Mouse (Mus musculus) T-helper 17 cell (primary cell): ENCODE data around the gene Hmgb2.

Experiments used
- in situ Hi-C, 2 experiments: fragments of 300-600 bp; cut with MboI, MseI; formaldehyde crosslinking; loops; 1 replicate in 1 of 2; 2 replicates in 1 of 2; pipeline ENCODE4 v1.15.1; 2025; ENCODE audit warnings: high pct_unique_total_duplicates in 2 of 2

Gene Hmgb2

GRCm38 (mm10) chr8:57510791-57511315, 854 bp upstream of the Hmgb2 start:
- in situ Hi-C loops: loop anchor here in 1 of 2 experiments (25.0 kb wide), 1 partner anchor 949 kb away; the partner anchor contains the start of genes Cep44 and Fbxo8

GRCm38 (mm10) chr8:57512141-57513056, 692 bp downstream of the Hmgb2 start:
- in situ Hi-C loops: loop anchor here in 1 of 2 experiments (25.0 kb wide), 1 partner anchor 950 kb away; the partner anchor contains the start of genes Cep44 and Fbxo8

GRCm38 (mm10) chr8:57513178-57513661, 1.5 kb downstream of the Hmgb2 start:
- in situ Hi-C loops: loop anchor here in 1 of 2 experiments (25.0 kb wide), 1 partner anchor 951 kb away; the partner anchor contains the start of genes Cep44 and Fbxo8

- in situ Hi-C loops: loop anchor here in 1 of 2 experiments (25.0 kb wide), 1 partner anchor 954 kb away; the partner anchor contains the start of genes Cep44 and Fbxo8
These were observed 5.0 kb downstream of the Hmgb2 start for GRCm38 (mm10) chr8:57516685-57517084.

GRCm38 (mm10) chr8:57517723-57518122, 6.0 kb downstream of the Hmgb2 start:
- in situ Hi-C loops: loop anchor here in 1 of 2 experiments (25.0 kb wide), 1 partner anchor 955 kb away; the partner anchor contains the start of genes Cep44 and Fbxo8

GRCm38 (mm10) chr8:57520186-57520786, 8.6 kb downstream of the Hmgb2 start:
- in situ Hi-C loops: loop anchor here in 1 of 2 experiments (25.0 kb wide), 1 partner anchor 958 kb away; the partner anchor contains the start of genes Cep44 and Fbxo8

- in situ Hi-C loops: no loop called here
These were observed 16.3 kb downstream of the Hmgb2 start for GRCm38 (mm10) chr8:57528036-57528435.

- in situ Hi-C loops: loop anchor here (5.0 kb wide), 2 partner anchors 98 to 103 kb away; no protein-coding TSS in a partner anchor
These were observed 18.5 kb downstream of the Hmgb2 start for GRCm38 (mm10) chr8:57530238-57530637.

GRCm38 (mm10) chr8:57530666-57531349, 19.1 kb downstream of the Hmgb2 start:
- in situ Hi-C loops: loop anchor here (5.0 kb wide), 2 partner anchors 99 to 104 kb away; no protein-coding TSS in a partner anchor

GRCm38 (mm10) chr8:57532223-57532622, 20.5 kb downstream of the Hmgb2 start:
- in situ Hi-C loops: loop anchor here (5.0 kb wide), 2 partner anchors 100 to 105 kb away; no protein-coding TSS in a partner anchor

GRCm38 (mm10) chr8:57533106-57533505, 21.4 kb downstream of the Hmgb2 start:
- in situ Hi-C loops: loop anchor here (5.0 kb wide), 2 partner anchors 101 to 106 kb away; no protein-coding TSS in a partner anchor

GRCm38 (mm10) chr8:57534495-57534894, 22.8 kb downstream of the Hmgb2 start:
- in situ Hi-C loops: loop anchor here (5.0 kb wide), 2 partner anchors 102 to 107 kb away; no protein-coding TSS in a partner anchor

GRCm38 (mm10) chr8:57536167-57536566, 24.5 kb downstream of the Hmgb2 start:
- in situ Hi-C loops: loop anchor here (5.0 kb wide), 2 partner anchors 261 to 271 kb away; no protein-coding TSS in a partner anchor

- in situ Hi-C loops: loop anchor here (5.0 kb wide), 2 partner anchors 259 to 269 kb away; no protein-coding TSS in a partner anchor
These were observed 26.9 kb downstream of the Hmgb2 start for GRCm38 (mm10) chr8:57538601-57539000.

- in situ Hi-C loops: loop anchor here in 1 of 2 experiments (5.0 kb wide), 1 partner anchor 552 kb away; no protein-coding TSS in a partner anchor
These were observed 28.6 kb downstream of the Hmgb2 start for GRCm38 (mm10) chr8:57540110-57540838.

- in situ Hi-C loops: loop anchor here in 1 of 2 experiments (5.0 kb wide), 1 partner anchor 551 kb away; no protein-coding TSS in a partner anchor
These were observed 29.2 kb downstream of the Hmgb2 start for GRCm38 (mm10) chr8:57540951-57541350.

GRCm38 (mm10) chr8:57541405-57541804, 29.7 kb downstream of the Hmgb2 start:
- in situ Hi-C loops: loop anchor here in 1 of 2 experiments (5.0 kb wide), 1 partner anchor 551 kb away; no protein-coding TSS in a partner anchor

- in situ Hi-C loops: no loop called here
These were observed 34.7 kb downstream of the Hmgb2 start for GRCm38 (mm10) chr8:57546401-57546800.

- in situ Hi-C loops: no loop called here
These were observed 35.1 kb downstream of the Hmgb2 start for GRCm38 (mm10) chr8:57546834-57547233.
